Mouse (Mus musculus) Muller cell, postnatal 12 days (primary cell): ENCODE results near the gene Olfr584.

Experiments used
- DNase-seq: peaks from one replicate; pipeline ENCODE4 v3.0.0-alpha.2; 2015; ENCODE audit errors: inconsistent ontology term

Olfr584 gene

GRCm38 (mm10) chr7:103081585-103081984 lies at the start of gene Olfr584:
Gene Olfr584, plus strand, starts transcription at chr7:103081885.
- no peak for DNase-seq

GRCm38 (mm10) chr7:103037724-103038123 lies 44.0 kb upstream of the Olfr584 start, which contains the start of gene Olfr582:
Gene Olfr582, plus strand, starts transcription at chr7:103038024.
- DNase-seq: no peak

GRCm38 (mm10) chr7:103051000-103051399 lies 30.7 kb upstream of the Olfr584 start, which contains the start of gene Olfr583:
Gene Olfr583, plus strand, starts transcription at chr7:103051300.
- DNase-seq: no peak

- no peak for DNase-seq
Measured at GRCm38 (mm10) chr7:103097420-103097819, 15.7 kb downstream of the Olfr584 start, which contains the start of gene Olfr585. Gene Olfr585, plus strand, starts transcription at chr7:103097720.

- DNase-seq: no peak
Measured at GRCm38 (mm10) chr7:103119406-103119805, 37.7 kb downstream of the Olfr584 start.

GRCm38 (mm10) chr7:103125538-103125937 lies 43.9 kb downstream of the Olfr584 start, which contains the start of gene Olfr586:
Gene Olfr586, minus strand, starts transcription at chr7:103125638.
- no peak for DNase-seq
